Mouse (Mus musculus): ENCODE measurements at regions not wholly inside any gene's neighbourhood (a gene's known extent, or its start where the extent isn't known, plus 50 kb on each side); places are given as distances from the start of the nearest gene placed in this dataset.
"Not testable (repeated sequence)": the region's sequence is repeated elsewhere in the genome, so short reads cannot be mapped to it uniquely, and the experiment has no call there.

GRCm38 (mm10) chr4:71470580-71470979 is 287.2 kb downstream of the Gm11232 start:
- no peak overlapping the region for H3K4me3 ChIP-seq (ENCODE audit: insufficient read depth, low read depth, low read length)
- H3K27ac ChIP-seq (replicated peaks; ENCODE audit: insufficient read depth, low read depth, low read length) = no peak overlapping the region
- H3K4me1 ChIP-seq (ENCODE audit: control insufficient read depth, insufficient read depth, low read length) = no peaks in the 10 kb centered on the region
- no peak overlapping the region for H3K9ac ChIP-seq (ENCODE audit: low read depth, low read length)
- no peak for DNase-seq (ENCODE audit: extremely low read depth, low read depth, low spot score)
- H3K79me2 ChIP-seq (ENCODE audit: control insufficient read depth, insufficient read depth, low read length) = no peaks in the 10 kb centered on the region
- H3K36me3 ChIP-seq (ENCODE audit: control insufficient read depth, insufficient read depth, low read length) = no peaks in the 10 kb centered on the region
- no peak for TF ChIP-seq CTCF (IDR thresholded peaks at IDR 0.05; ENCODE audit: low read depth, low read length)
- H3K27me3 ChIP-seq (ENCODE audit: control insufficient read depth, insufficient read depth, low read length) = no peaks in the 10 kb centered on the region

DNA sequence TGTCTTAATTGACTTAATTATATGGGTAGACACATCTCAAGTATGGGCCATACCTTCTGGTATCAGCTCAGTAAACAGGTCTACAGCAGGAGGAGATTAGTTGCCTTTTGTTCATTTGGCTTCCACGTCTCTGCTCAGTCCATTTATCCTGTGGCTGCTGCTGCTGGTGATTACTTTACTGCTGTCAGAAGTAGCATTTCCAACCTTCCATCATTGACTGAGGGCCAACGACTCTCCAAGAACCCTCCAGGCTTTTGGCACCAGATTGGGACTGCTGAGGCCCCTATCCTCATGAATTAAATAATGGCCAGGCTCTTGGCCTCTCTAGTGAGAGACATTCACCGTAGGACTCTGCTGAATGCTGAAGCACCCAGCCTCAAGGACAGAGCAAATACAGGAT is 303.0 kb downstream of the Gm11232 start:
- Histone ChIP-seq H3K27ac (replicated peaks; ENCODE audit: insufficient read depth, low read depth, low read length) (no peak overlapping the region), H3K36me3 (ENCODE audit: control insufficient read depth, insufficient read depth, low read length) (no peaks in the 10 kb centered on the region), H3K9ac (ENCODE audit: low read depth, low read length) (no peak overlapping the region), H3K79me2 (ENCODE audit: control insufficient read depth, insufficient read depth, low read length) (no peaks in the 10 kb centered on the region), H3K27me3 (ENCODE audit: control insufficient read depth, insufficient read depth, low read length) (no peaks in the 10 kb centered on the region), H3K4me1 (ENCODE audit: control insufficient read depth, insufficient read depth, low read length) (no peaks in the 10 kb centered on the region), H3K4me3 (ENCODE audit: insufficient read depth, low read depth, low read length) (no peak overlapping the region)
- 77% methylated on average over 3 of the region's 3 CpGs for WGBS
- DNase-seq (ENCODE audit: extremely low read depth, low read depth, low spot score) = no peak
- TF ChIP-seq POLR2A (IDR thresholded peaks at IDR 0.05; ENCODE audit: extremely low read depth, insufficient read depth, low read length) (no peak), CTCF (IDR thresholded peaks at IDR 0.05; ENCODE audit: low read depth, low read length) (no peak)

DNA sequence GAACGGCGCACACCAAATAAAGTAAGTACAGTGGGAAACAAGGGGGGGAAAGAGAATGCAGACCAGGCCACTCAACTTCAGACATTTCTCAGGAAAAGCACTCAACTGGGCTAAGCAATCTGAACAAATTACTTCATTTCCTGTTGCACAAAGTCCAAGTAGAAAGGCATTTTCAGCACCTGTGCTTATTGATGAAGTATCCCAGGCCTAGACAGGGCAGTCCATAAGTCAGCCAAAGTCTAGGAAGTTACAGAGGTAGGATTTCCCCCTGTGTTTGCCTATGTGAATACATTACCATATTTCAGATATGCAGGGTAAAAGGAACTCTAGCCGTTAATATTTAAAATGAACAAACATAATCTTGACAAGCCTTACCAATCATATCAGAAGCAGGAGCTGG is 304.3 kb downstream of the Gm11232 start:
- DNase-seq (ENCODE audit: extremely low read depth, low read depth, low spot score) = no peak
- Histone ChIP-seq H3K27ac (replicated peaks; ENCODE audit: insufficient read depth, low read depth, low read length) (no peak overlapping the region), H3K9ac (ENCODE audit: low read depth, low read length) (no peak overlapping the region), H3K4me3 (ENCODE audit: insufficient read depth, low read depth, low read length) (no peak overlapping the region), H3K4me1 (ENCODE audit: control insufficient read depth, insufficient read depth, low read length) (no peaks in the 10 kb centered on the region), H3K36me3 (ENCODE audit: control insufficient read depth, insufficient read depth, low read length) (no peaks in the 10 kb centered on the region), H3K27me3 (ENCODE audit: control insufficient read depth, insufficient read depth, low read length) (no peaks in the 10 kb centered on the region), H3K79me2 (ENCODE audit: control insufficient read depth, insufficient read depth, low read length) (no peaks in the 10 kb centered on the region)
- TF ChIP-seq CTCF (IDR thresholded peaks at IDR 0.05; ENCODE audit: low read depth, low read length) = no peak
- TF ChIP-seq POLR2A (IDR thresholded peaks at IDR 0.05; ENCODE audit: extremely low read depth, insufficient read depth, low read length) = no peak
- 95% methylated on average over 3 of the region's 3 CpGs for WGBS

- DNase-seq (ENCODE audit: extremely low read depth, low read depth, low spot score) = no peak
- no peak overlapping the region for H3K4me3 ChIP-seq (ENCODE audit: insufficient read depth, low read depth, low read length)
- no peak overlapping the region for H3K27ac ChIP-seq (replicated peaks; ENCODE audit: insufficient read depth, low read depth, low read length)
- H3K27me3 ChIP-seq (ENCODE audit: control insufficient read depth, insufficient read depth, low read length) = no peaks in the 10 kb centered on the region
- 85% methylated on average over 2 of the region's 2 CpGs for WGBS
- TF ChIP-seq CTCF (IDR thresholded peaks at IDR 0.05; ENCODE audit: low read depth, low read length) (no peak), POLR2A (IDR thresholded peaks at IDR 0.05; ENCODE audit: extremely low read depth, insufficient read depth, low read length) (no peak)
- H3K4me1 ChIP-seq (ENCODE audit: control insufficient read depth, insufficient read depth, low read length) = no peaks in the 10 kb centered on the region
- H3K36me3 ChIP-seq (ENCODE audit: control insufficient read depth, insufficient read depth, low read length) = no peaks in the 10 kb centered on the region
- no peak overlapping the region for H3K9ac ChIP-seq (ENCODE audit: low read depth, low read length)
- no peaks in the 10 kb centered on the region for H3K79me2 ChIP-seq (ENCODE audit: control insufficient read depth, insufficient read depth, low read length)
Observed at GRCm38 (mm10) chr4:71446461-71446860, 311.3 kb downstream of the Gm11232 start.

- 83% methylated on average over 3 of the region's 3 CpGs for WGBS
- Histone ChIP-seq H3K79me2 (ENCODE audit: control insufficient read depth, insufficient read depth, low read length) (no peaks in the 10 kb centered on the region), H3K4me3 (ENCODE audit: insufficient read depth, low read depth, low read length) (no peak overlapping the region), H3K27me3 (ENCODE audit: control insufficient read depth, insufficient read depth, low read length) (no peaks in the 10 kb centered on the region), H3K27ac (replicated peaks; ENCODE audit: insufficient read depth, low read depth, low read length) (no peak overlapping the region), H3K4me1 (ENCODE audit: control insufficient read depth, insufficient read depth, low read length) (no peaks in the 10 kb centered on the region), H3K36me3 (ENCODE audit: control insufficient read depth, insufficient read depth, low read length) (no peaks in the 10 kb centered on the region), H3K9ac (ENCODE audit: low read depth, low read length) (no peak overlapping the region)
- DNase-seq (ENCODE audit: extremely low read depth, low read depth, low spot score) = no peak
- TF ChIP-seq POLR2A (IDR thresholded peaks at IDR 0.05; ENCODE audit: extremely low read depth, insufficient read depth, low read length) (no peak), CTCF (IDR thresholded peaks at IDR 0.05; ENCODE audit: low read depth, low read length) (no peak)
Observed at GRCm38 (mm10) chr4:71431245-71431929, 326.4 kb downstream of the Gm11232 start.

GRCm38 (mm10) chr4:71422121-71422520 is 335.6 kb downstream of the Gm11232 start:
- not testable (repeated sequence) for DNase-seq (ENCODE audit: extremely low read depth, low read depth, low spot score); H3K4me1 ChIP-seq (ENCODE audit: control insufficient read depth, insufficient read depth, low read length); H3K36me3 ChIP-seq (ENCODE audit: control insufficient read depth, insufficient read depth, low read length); H3K27ac ChIP-seq (replicated peaks; ENCODE audit: insufficient read depth, low read depth, low read length); H3K27me3 ChIP-seq (ENCODE audit: control insufficient read depth, insufficient read depth, low read length); H3K79me2 ChIP-seq (ENCODE audit: control insufficient read depth, insufficient read depth, low read length); H3K9ac ChIP-seq (ENCODE audit: low read depth, low read length); H3K4me3 ChIP-seq (ENCODE audit: insufficient read depth, low read depth, low read length)
- 92% methylated on average over 7 of the region's 7 CpGs for WGBS
